ENCODE assay signal across 18 mouse cellular contexts in the genomic region with DNA sequence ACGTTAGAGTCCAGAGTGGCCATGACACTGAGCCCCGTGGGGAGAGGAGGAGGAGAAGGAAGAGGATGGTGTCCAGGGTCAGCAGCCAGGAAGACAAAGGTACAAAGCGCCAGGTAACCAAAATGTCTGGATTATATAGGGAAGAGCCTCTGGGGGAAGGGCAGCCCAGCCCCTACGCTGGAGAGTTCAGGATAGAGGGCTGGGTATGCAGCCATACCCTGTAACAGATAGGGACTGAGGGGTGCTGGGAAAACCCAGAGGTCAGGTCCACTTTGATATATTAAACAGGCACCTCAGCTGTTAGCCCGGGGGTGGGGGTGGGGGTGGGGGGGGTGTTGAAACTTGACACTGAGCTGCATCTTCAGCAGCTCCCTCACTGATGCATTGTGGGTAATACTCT.
"Had no signal": no experiment of that assay in that cellular context is flagged by ENCODE, and none has a peak within 500 bp of the region (broad histone marks: within the 10 kb centered on the region; RNA-seq: fewer than 3 reads in every experiment).

No protein-coding gene starts in this region.

- H3K9me3 ChIP-seq: midbrain, embryonic 10.5 days; midbrain, embryonic 12.5 days; neural tube, embryonic 12.5 days had no signal

- H3K4me3 ChIP-seq: midbrain, embryonic 10.5 days; midbrain, embryonic 12.5 days; myocyte; neural tube, embryonic 12.5 days had no signal

- H3K27me3 ChIP-seq: midbrain, embryonic 12.5 days; neural tube, embryonic 12.5 days had no signal

- H3K4me2 ChIP-seq: lung, embryonic 14.5 days; midbrain, embryonic 12.5 days; neural tube, embryonic 12.5 days had no signal

- H3K4me1 ChIP-seq: midbrain, embryonic 12.5 days; neural tube, embryonic 12.5 days had no signal

- H3K9ac ChIP-seq: lung, embryonic 14.5 days; midbrain, embryonic 12.5 days; neural tube, embryonic 12.5 days had no signal

- H3K36me3 ChIP-seq: midbrain, embryonic 10.5 days; midbrain, embryonic 12.5 days; neural tube, embryonic 12.5 days had no signal

- H3K27ac ChIP-seq: midbrain, embryonic 10.5 days; midbrain, embryonic 12.5 days; neural tube, embryonic 12.5 days had no signal

- DNase-seq: lung, adult 18-20 months; lung, embryonic 14.5 days; lung, postnatal 4 days; midbrain, embryonic 14.5 days; retina, postnatal 1 day; right cerebral cortex, adult 18-20 months; right cerebral cortex, postnatal 25 days; right cerebral cortex, postnatal 4 days; spleen, adult 18-20 months; thymus, adult 18-20 months; thymus, postnatal 14 days; thymus, postnatal 36 days had no signal

- ATAC-seq: lung, postnatal 0 days; midbrain, embryonic 16.5 days had no signal
